Mouse (Mus musculus) G1E (cell line): ENCODE measurements around the gene Cdkn2aipnl.

Source experiments
- CTCF ChIP-seq: IDR thresholded peaks from 2 replicates; pipeline ENCODE4 v1.5.1; 2012; ENCODE audit warnings: low read depth, low read length, inconsistent platforms, mixed read lengths
- GATA1 ChIP-seq: IDR thresholded peaks from 2 replicates; pipeline ENCODE4 v1.6.1; 2012; ENCODE audit warnings: borderline replicate concordance, low read length, inconsistent platforms, mixed read lengths
- TAL1 ChIP-seq: conservative IDR thresholded peaks from 2 replicates; pipeline ENCODE4 v1.6.1; 2012; ENCODE audit warnings: low read depth, low read length, inconsistent platforms, mixed read lengths

DNA sequence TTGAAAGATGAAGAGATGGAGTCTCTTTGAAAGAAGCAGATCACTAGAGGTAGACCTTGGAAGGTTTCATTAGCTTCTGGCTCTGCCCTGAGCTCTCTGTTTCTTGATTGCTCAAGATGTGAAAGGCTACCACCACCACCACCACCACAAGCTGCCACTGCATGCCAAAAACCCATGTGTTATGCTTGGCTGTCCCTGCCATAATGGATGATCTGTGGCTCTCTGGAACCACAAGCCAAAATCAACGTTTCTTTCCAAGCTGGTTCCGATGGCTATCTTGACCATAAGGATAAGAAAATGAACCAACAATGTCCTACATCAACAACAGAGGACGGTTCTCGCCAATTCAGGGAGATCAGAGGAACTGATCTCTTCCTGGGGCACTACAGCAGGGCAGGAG is 7.4 kb upstream of the Cdkn2aipnl start:
- no peak for TF ChIP-seq GATA1
- TF ChIP-seq CTCF = no peak
- no peak for TF ChIP-seq TAL1
